Mouse (Mus musculus): ENCODE measurements around the gene Med12.

The Med12 gene

DNA sequence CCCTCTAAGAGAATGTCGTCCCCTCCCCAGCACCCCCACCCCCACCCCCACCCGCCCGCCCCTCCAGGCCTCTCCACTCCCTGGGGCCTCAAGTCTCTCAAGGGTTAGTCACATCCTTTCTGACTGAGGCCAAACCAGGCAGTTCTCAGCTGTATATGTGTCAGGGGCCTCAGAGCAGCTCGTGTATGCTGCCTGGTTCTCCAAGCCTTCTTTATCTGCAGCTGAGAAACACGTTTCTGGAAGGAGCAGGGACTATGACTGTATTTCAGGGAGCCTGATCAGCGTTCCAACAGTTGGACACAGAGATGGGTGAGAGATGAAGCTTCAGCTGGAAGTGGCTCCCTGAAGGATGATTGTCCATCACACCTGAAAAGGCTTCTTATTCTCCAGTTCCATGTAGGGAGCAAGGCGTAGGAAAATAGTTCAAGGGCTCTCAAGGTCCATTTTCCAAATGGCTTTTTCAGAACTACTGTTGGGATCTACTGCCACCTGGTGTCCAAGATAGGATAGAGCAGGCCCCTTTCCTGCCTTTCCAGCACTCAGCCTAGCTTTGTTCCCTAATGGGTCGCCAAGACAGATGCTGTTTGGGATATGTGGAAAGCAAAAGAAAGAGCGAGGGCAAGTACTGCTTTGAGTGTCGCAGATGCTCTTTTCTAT is 55.7 kb downstream of the Med12 start:
- TF ChIP-seq GATA4 (IDR thresholded peaks at IDR 0.05; ENCODE audit: insufficient replicate concordance, low read length): no peak

GRCm38 (mm10) chrX:101332031-101332374 is 58.2 kb downstream of the Med12 start:
- TF ChIP-seq GATA4 (IDR thresholded peaks at IDR 0.05; ENCODE audit: insufficient replicate concordance, low read length): no peak

GRCm38 (mm10) chrX:101332375-101333211 is 58.8 kb downstream of the Med12 start:
- peak; percentile 59; the same call in 1 of the 2 replicates for TF ChIP-seq GATA4 (IDR thresholded peaks at IDR 0.05; ENCODE audit: insufficient replicate concordance, low read length)

DNA sequence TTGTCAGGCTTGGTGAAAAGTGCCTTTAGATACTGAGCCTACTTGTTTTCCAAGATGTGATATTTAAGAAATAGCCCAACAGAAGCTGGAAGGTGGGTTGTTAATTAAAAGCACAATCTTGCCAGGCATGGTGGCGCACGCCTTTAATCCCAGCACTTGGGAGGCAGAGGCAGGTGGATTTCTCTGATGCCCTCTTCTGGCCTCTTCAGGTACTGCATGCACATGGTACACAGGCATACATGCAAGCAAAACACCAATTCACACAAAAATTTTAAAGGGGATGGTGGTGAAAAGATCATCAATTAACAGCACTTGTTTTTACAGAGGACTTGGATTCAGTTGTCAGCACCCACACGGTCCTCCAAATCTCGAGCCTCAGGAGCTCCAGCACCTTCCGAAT is 60.8 kb downstream of the Med12 start:
- no peak for TF ChIP-seq GATA4 (IDR thresholded peaks at IDR 0.05; ENCODE audit: insufficient replicate concordance, low read length)

GRCm38 (mm10) chrX:101338666-101339065 is 64.8 kb downstream of the Med12 start:
- TF ChIP-seq GATA4 (IDR thresholded peaks at IDR 0.05; ENCODE audit: insufficient replicate concordance, low read length): no peak

DNA sequence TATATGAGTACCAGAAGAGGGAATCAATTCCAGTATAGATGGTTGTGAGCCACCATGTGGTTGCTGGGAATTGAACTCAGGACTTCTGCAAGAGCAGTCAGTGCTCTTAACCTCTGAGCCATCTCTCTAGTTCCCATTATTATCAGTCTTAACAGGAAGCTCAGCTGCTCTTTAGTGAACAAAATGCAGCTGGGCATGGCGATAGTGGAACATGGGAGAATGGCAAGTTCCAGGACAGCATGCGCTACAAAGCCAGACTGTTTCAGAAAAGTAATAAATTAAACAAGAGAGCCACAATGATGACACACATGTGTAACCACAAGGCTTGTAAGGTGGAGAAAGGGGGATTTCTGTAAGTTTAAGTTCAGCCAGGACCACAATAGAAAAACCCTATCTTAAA is 71.6 kb downstream of the Med12 start:
- TF ChIP-seq GATA4 (IDR thresholded peaks at IDR 0.05; ENCODE audit: insufficient replicate concordance, low read length): no peak

DNA sequence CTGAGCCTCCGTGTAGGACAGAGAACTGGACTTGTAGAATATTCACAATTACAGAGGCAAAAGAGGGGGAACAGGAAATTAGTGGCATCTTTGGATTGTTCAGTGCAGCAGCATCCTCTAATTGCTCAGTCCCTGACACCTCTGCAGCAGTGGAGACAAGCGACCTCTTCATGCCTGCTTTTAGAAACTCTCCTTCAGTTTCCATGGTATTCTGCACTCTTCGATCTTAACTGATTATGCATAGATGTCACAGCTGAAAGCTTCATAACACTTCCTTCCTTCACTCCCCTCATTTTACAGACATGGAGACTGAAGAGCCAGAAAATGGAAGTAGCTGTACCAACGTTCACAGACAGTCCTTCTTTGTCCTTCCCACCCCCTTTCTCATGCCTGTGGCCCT is 72.6 kb downstream of the Med12 start:
- TF ChIP-seq GATA4 (IDR thresholded peaks at IDR 0.05; ENCODE audit: insufficient replicate concordance, low read length): no peak

All from liver, adult (tissue).